8 mouse cellular contexts compared by ENCODE assay signal in genomic region chr11:82888491-82888946, GRCm38 (mm10). TPM values are rescaled to one million over a fixed set of nuclear protein-coding genes. Genes with fewer than 3 reads are reported as not detected.
DNase-seq lines count a peak whose midpoint lies in the region; ATAC-seq and TF ChIP-seq lines count a peak whose summit lies in the region.

No protein-coding gene starts in this region.

- WGBS in forebrain, embryonic 12.5 days, result 72% methylated on average over 10 of the region's 10 CpGs
- WGBS in kidney, postnatal 0 days, result 50% methylated on average over 10 of the region's 10 CpGs
- 62% methylated on average over 10 of the region's 10 CpGs for WGBS in midbrain, embryonic 15.5 days

- no peak overlapping the region for H3K4me3 ChIP-seq in forebrain, embryonic 12.5 days (replicated peaks)
- no peak overlapping the region for H3K4me3 ChIP-seq in kidney, postnatal 0 days (replicated peaks; ENCODE audit: low read depth, low read length)
- H3K4me3 ChIP-seq in midbrain, embryonic 15.5 days, result no peak overlapping the region

- peaks cover 20% of the 10 kb centered on the region for H3K4me1 ChIP-seq in forebrain, embryonic 12.5 days
- 0 out of 2 replicates have a peak, but pooled peaks cover 6% of the 10 kb centered on the region for H3K4me1 ChIP-seq in kidney, postnatal 0 days (replicated peaks; ENCODE audit: insufficient read depth, low read length)
- peaks cover 22% of the 10 kb centered on the region for H3K4me1 ChIP-seq in midbrain, embryonic 15.5 days

- no peak overlapping the region for H3K9ac ChIP-seq in forebrain, embryonic 12.5 days
- H3K9ac ChIP-seq in kidney, postnatal 0 days (ENCODE audit: low read depth, low read length), result no peak overlapping the region
- H3K9ac ChIP-seq in midbrain, embryonic 15.5 days, result no peak overlapping the region

- no peak overlapping the region for H3K27ac ChIP-seq in forebrain, embryonic 12.5 days
- H3K27ac ChIP-seq in kidney, postnatal 0 days, result no peak overlapping the region
- no peak overlapping the region for H3K27ac ChIP-seq in midbrain, embryonic 15.5 days

- no peak for ATAC-seq in forebrain, embryonic 12.5 days (ENCODE audit: low FRiP score)
- ATAC-seq in kidney, postnatal 0 days (replicated peaks; ENCODE audit: low FRiP score, low read depth), result no peak
- no peak for ATAC-seq in midbrain, embryonic 15.5 days (replicated peaks)
- ATAC-seq in erythroblast, adult 5-6 weeks (replicated peaks; ENCODE audit: low FRiP score, poor library complexity, severe bottlenecking), result no peak
- no peak for ATAC-seq in megakaryocyte-erythroid progenitor cell, adult 5-6 weeks (replicated peaks; ENCODE audit: low FRiP score, low TSS enrichment, poor library complexity, severe bottlenecking)

- H3K4me2 ChIP-seq in forebrain, embryonic 12.5 days, result peak overlapping the region; percentile 83; the same call in 1 of the 2 replicates
- H3K4me2 ChIP-seq in kidney, postnatal 0 days (ENCODE audit: low read length), result no peak overlapping the region
- peak overlapping the region; percentile 80; the same call in 1 of the 2 replicates for H3K4me2 ChIP-seq in midbrain, embryonic 15.5 days

- DNase-seq in layer of hippocampus, adult 11-12 months (ENCODE audit: low spot score), result peak; percentile 18
- no peak for DNase-seq in layer of hippocampus, adult 18-20 months (ENCODE audit: low spot score in 2 of 2)
- DNase-seq in kidney, postnatal 0 days (ENCODE audit: low spot score), result peak; percentile 15
- no peak for DNase-seq in frontal cortex, adult 2 months (ENCODE audit: extremely low spot score in 1 of 2, low spot score in 1 of 2)

- peaks cover 13% of the 10 kb centered on the region for H3K27me3 ChIP-seq in forebrain, embryonic 12.5 days
- H3K27me3 ChIP-seq in kidney, postnatal 0 days (ENCODE audit: insufficient read depth, low read length), result no peaks in the 10 kb centered on the region
- peaks cover 10% of the 10 kb centered on the region for H3K27me3 ChIP-seq in midbrain, embryonic 15.5 days (replicated peaks)

- no peaks in the 10 kb centered on the region for H3K36me3 ChIP-seq in forebrain, embryonic 12.5 days (replicated peaks)
- H3K36me3 ChIP-seq in kidney, postnatal 0 days (ENCODE audit: insufficient read depth, low read length), result no peaks in the 10 kb centered on the region
- no peaks in the 10 kb centered on the region for H3K36me3 ChIP-seq in midbrain, embryonic 15.5 days (replicated peaks)

- H3K9me3 ChIP-seq in forebrain, embryonic 12.5 days, result no peaks in the 10 kb centered on the region
- no peaks in the 10 kb centered on the region for H3K9me3 ChIP-seq in kidney, postnatal 0 days (replicated peaks; ENCODE audit: low read length)
- no peaks in the 10 kb centered on the region for H3K9me3 ChIP-seq in midbrain, embryonic 15.5 days

- TF ChIP-seq CTCF in kidney, postnatal 0 days (IDR thresholded peaks at IDR 0.05; ENCODE audit: low read depth), result no peak

RNA-seq across cellular contexts. Expression of gene Rad51d, which starts 1.9 kb away (rescaled TPM):
- total RNA-seq in layer of hippocampus, adult 18-20 months (2021), result 10 to 100 TPM; 14.7 to 18.0 TPM
- 12.6 and 14.2 TPM in 2 replicates for polyA plus RNA-seq in forebrain, embryonic 12.5 days (2016; fragmentation: Nextera tagmentation; extraction: Ambion mirVana)
- polyA plus RNA-seq in kidney, postnatal 0 days (2015; fragmentation: Nextera tagmentation; extraction: Ambion mirVana), result 10.6 and 11.7 TPM in 2 replicates
- 12.1 and 13.9 TPM in 2 replicates for polyA plus RNA-seq in midbrain, embryonic 15.5 days (2015; fragmentation: Nextera tagmentation; extraction: Ambion mirVana)
- total RNA-seq in erythroblast, adult 5-6 weeks (2015; ENCODE audit: low replicate concordance), result 1.5 and 10.0 TPM in 2 replicates
- 2.5 and 2.6 TPM in 2 replicates for total RNA-seq in erythroblast, adult 5-6 weeks (2017; ENCODE audit: low replicate concordance)
- polyA plus RNA-seq in frontal cortex, adult 2 months (2012; rRNA removed), result 12.9 TPM in 2 replicates
- 14.3 and 20.0 TPM in 2 replicates for total RNA-seq in megakaryocyte-erythroid progenitor cell, adult 5-6 weeks (2014; fragmentation: Nextera tagmentation)
- 16.3 and 18.9 TPM in 2 replicates for total RNA-seq in megakaryocyte-erythroid progenitor cell, adult 5-6 weeks (2017)

RNA-seq across cellular contexts. Expression of gene Fndc8, which starts 3.4 kb away (rescaled TPM):
- not detected for total RNA-seq in layer of hippocampus, adult 18-20 months (2021)
- polyA plus RNA-seq in forebrain, embryonic 12.5 days (2016; fragmentation: Nextera tagmentation; extraction: Ambion mirVana), result 0.21 and 0.40 TPM in 2 replicates
- polyA plus RNA-seq in kidney, postnatal 0 days (2015; fragmentation: Nextera tagmentation; extraction: Ambion mirVana), result 0.55 and 0.60 TPM in 2 replicates
- 0.78 and 1.2 TPM in 2 replicates for polyA plus RNA-seq in midbrain, embryonic 15.5 days (2015; fragmentation: Nextera tagmentation; extraction: Ambion mirVana)
- not detected in 2 replicates for total RNA-seq in erythroblast, adult 5-6 weeks (2015; ENCODE audit: low replicate concordance)
- total RNA-seq in erythroblast, adult 5-6 weeks (2017; ENCODE audit: low replicate concordance), result not detected in 2 replicates
- not detected in 2 replicates for polyA plus RNA-seq in frontal cortex, adult 2 months (2012; rRNA removed)
- not detected in 2 replicates for total RNA-seq in megakaryocyte-erythroid progenitor cell, adult 5-6 weeks (2014; fragmentation: Nextera tagmentation)
- total RNA-seq in megakaryocyte-erythroid progenitor cell, adult 5-6 weeks (2017), result not detected in 2 replicates

RNA-seq across cellular contexts. Expression of gene Rffl, which starts 17.5 kb away (rescaled TPM):
- total RNA-seq in layer of hippocampus, adult 18-20 months (2021), result 10 to 100 TPM in 1 of 2 experiments, 1 to 10 TPM in 1; 9.7 to 12.0 TPM
- polyA plus RNA-seq in forebrain, embryonic 12.5 days (2016; fragmentation: Nextera tagmentation; extraction: Ambion mirVana), result 16.6 and 19.1 TPM in 2 replicates
- polyA plus RNA-seq in kidney, postnatal 0 days (2015; fragmentation: Nextera tagmentation; extraction: Ambion mirVana), result 21.7 and 23.3 TPM in 2 replicates
- 4.1 and 4.6 TPM in 2 replicates for polyA plus RNA-seq in midbrain, embryonic 15.5 days (2015; fragmentation: Nextera tagmentation; extraction: Ambion mirVana)
- total RNA-seq in erythroblast, adult 5-6 weeks (2015; ENCODE audit: low replicate concordance), result 79.9 and 88.6 TPM in 2 replicates
- 115 TPM in 2 replicates for total RNA-seq in erythroblast, adult 5-6 weeks (2017; ENCODE audit: low replicate concordance)
- polyA plus RNA-seq in frontal cortex, adult 2 months (2012; rRNA removed), result 7.7 and 8.6 TPM in 2 replicates
- total RNA-seq in megakaryocyte-erythroid progenitor cell, adult 5-6 weeks (2014; fragmentation: Nextera tagmentation), result 28.7 and 31.2 TPM in 2 replicates
- total RNA-seq in megakaryocyte-erythroid progenitor cell, adult 5-6 weeks (2017), result 16.4 and 22.4 TPM in 2 replicates

RNA-seq across cellular contexts. Expression of gene Nle1, which starts 19.7 kb away (rescaled TPM):
- total RNA-seq in layer of hippocampus, adult 18-20 months (2021), result 10 to 100 TPM; 33.6 to 37.6 TPM
- 32.3 and 37.3 TPM in 2 replicates for polyA plus RNA-seq in forebrain, embryonic 12.5 days (2016; fragmentation: Nextera tagmentation; extraction: Ambion mirVana)
- 23.7 and 24.0 TPM in 2 replicates for polyA plus RNA-seq in kidney, postnatal 0 days (2015; fragmentation: Nextera tagmentation; extraction: Ambion mirVana)
- 33.8 and 36.8 TPM in 2 replicates for polyA plus RNA-seq in midbrain, embryonic 15.5 days (2015; fragmentation: Nextera tagmentation; extraction: Ambion mirVana)
- total RNA-seq in erythroblast, adult 5-6 weeks (2015; ENCODE audit: low replicate concordance), result 3.3 and 5.8 TPM in 2 replicates
- total RNA-seq in erythroblast, adult 5-6 weeks (2017; ENCODE audit: low replicate concordance), result 1.5 and 6.5 TPM in 2 replicates
- polyA plus RNA-seq in frontal cortex, adult 2 months (2012; rRNA removed), result 35.6 and 39.1 TPM in 2 replicates
- 103 and 130 TPM in 2 replicates for total RNA-seq in megakaryocyte-erythroid progenitor cell, adult 5-6 weeks (2014; fragmentation: Nextera tagmentation)
- total RNA-seq in megakaryocyte-erythroid progenitor cell, adult 5-6 weeks (2017), result 18.6 and 45.0 TPM in 2 replicates

RNA-seq across cellular contexts. Expression of gene Unc45b, which starts 21.8 kb away (rescaled TPM):
- total RNA-seq in layer of hippocampus, adult 18-20 months (2021), result 1 to 10 TPM in 1 of 2 experiments, under 1 TPM in 1; 0.79 to 1.1 TPM
- polyA plus RNA-seq in forebrain, embryonic 12.5 days (2016; fragmentation: Nextera tagmentation; extraction: Ambion mirVana), result 1.0 and 1.3 TPM in 2 replicates
- polyA plus RNA-seq in kidney, postnatal 0 days (2015; fragmentation: Nextera tagmentation; extraction: Ambion mirVana), result 6.1 and 7.1 TPM in 2 replicates
- 1.3 and 2.0 TPM in 2 replicates for polyA plus RNA-seq in midbrain, embryonic 15.5 days (2015; fragmentation: Nextera tagmentation; extraction: Ambion mirVana)
- not detected in 2 replicates for total RNA-seq in erythroblast, adult 5-6 weeks (2015; ENCODE audit: low replicate concordance)
- total RNA-seq in erythroblast, adult 5-6 weeks (2017; ENCODE audit: low replicate concordance), result not detected in 2 replicates
- polyA plus RNA-seq in frontal cortex, adult 2 months (2012; rRNA removed), result 2.0 and 2.5 TPM in 2 replicates
- not detected in 2 replicates for total RNA-seq in megakaryocyte-erythroid progenitor cell, adult 5-6 weeks (2014; fragmentation: Nextera tagmentation)
- not detected in 2 replicates for total RNA-seq in megakaryocyte-erythroid progenitor cell, adult 5-6 weeks (2017)

Comparison
In these comparisons a context has a peak if more than half of its experiments do, and no peak if none do; other contexts are left out.
1. DNase-seq: peak in layer of hippocampus, adult 11-12 months (single experiment) and kidney, postnatal 0 days (single experiment); none in layer of hippocampus, adult 18-20 months (0 of 2) and frontal cortex, adult 2 months (0 of 2).